Mouse (Mus musculus) macrophage (primary cell): ENCODE results near the gene Bcat2. TPM values are rescaled to one million over a fixed set of nuclear protein-coding genes. Genes with fewer than 3 reads are reported as not detected.

Experiments used
- H3K27ac ChIP-seq: fragments of 350-480 bp; formaldehyde crosslinking; 2 replicates; pipeline ENCODE4 v1.9.0; 2021
- H3K36me3 ChIP-seq: fragments of 350-480 bp; formaldehyde crosslinking; 2 replicates; pipeline ENCODE4 v1.9.0; 2021; ENCODE audit errors: inconsistent target
- H3K4me3 ChIP-seq: fragments of 350-480 bp; formaldehyde crosslinking; 2 replicates; pipeline ENCODE4 v1.9.0; 2021; ENCODE audit errors: inconsistent target
- H3K79me2 ChIP-seq: fragments of 350-480 bp; formaldehyde crosslinking; 2 replicates; pipeline ENCODE4 v1.9.0; 2021; ENCODE audit errors: inconsistent target
- WGBS: methylation state at CpG from one replicate; pipeline ENCODE4 v1.1.7; 2026; ENCODE audit warnings: inconsistent platforms; ENCODE audit not compliant: missing documents; 5-methylcytosine and 5-hydroxymethylcytosine counted together
- polyA plus RNA-seq: library from polyadenylated mRNA; stranded (reverse); fragments of 250-400 nt; gene quantifications from 3 replicates; pipeline ENCODE4 v1.2.4, GENCODE M21; 2018; ENCODE audit warnings: inconsistent platforms

Gene Bcat2
- polyA plus RNA-seq, 1 experiment from 2014 or later, result 31.4 TPM

DNA sequence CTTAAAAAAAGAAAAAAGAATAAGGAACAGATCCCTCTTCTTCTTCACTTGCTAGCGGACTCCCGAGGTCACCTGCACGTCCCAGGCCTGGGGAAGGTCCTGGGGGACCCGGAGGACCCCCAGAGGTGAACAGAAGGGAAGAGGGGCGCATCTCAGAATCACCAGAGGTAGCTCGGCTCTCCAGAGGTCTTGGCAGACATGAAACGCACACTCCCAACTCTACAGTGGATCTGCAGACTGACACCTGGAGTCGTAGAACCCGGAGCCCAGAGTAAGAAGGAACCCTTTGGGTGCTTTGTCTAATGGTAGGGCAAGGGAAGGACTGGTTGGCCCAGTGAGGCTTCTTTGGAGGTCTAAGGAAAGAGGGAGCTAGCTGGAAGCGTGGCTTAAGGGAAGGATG is 32.4 kb upstream of the Bcat2 start:
- Histone ChIP-seq H3K79me2 (no peaks in the 10 kb centered on the region), H3K27ac (peak overlapping the region; percentile 42), H3K36me3 (no peaks in the 10 kb centered on the region), H3K4me3 (peak overlapping the region; percentile 47)
- WGBS, result 89% methylated on average over 8 of the region's 10 CpGs

DNA sequence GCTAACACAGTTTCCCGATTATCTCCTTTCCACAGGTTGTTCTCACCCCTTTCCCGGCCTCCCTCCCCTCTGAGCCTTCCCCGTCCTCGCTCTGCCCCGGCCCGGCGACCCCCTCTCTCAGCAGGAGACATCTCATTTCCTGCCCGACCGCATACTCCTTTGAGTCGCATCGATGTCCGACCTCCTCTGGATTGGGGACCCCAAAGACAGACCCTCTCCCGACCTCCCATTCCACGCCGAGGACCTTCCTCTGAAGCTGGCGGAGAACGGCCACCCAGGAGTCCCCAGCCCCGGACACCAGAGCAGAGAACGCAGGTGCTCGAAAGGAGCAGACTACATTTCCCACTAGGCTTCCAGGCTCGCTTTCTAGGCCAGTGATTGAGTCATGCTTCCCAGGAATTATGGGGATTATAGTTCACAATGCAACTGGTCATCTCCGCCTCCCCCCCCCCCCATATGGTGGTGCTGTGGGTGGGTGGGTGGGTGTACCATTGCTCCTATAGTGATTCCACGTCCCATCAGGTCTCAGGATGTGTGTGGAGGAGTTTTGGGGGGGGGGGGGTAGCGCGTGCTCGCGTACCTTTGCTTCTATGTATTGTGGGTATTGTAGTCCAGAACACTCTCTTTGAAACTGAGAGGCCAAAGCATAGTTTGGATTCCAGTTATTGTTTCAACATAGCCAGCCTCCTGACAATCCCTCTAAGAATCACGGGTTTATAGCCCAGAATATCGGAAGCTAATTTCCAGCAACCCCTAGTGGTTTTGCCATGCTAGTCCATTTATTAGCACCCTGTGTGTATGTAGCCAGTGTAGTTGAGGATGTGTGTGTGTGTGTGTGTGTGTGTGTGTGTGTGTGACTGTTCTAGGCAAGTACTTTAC is 31.6 kb upstream of the Bcat2 start:
- H3K4me3 ChIP-seq, result peak overlapping the region; percentile 47
- no peaks in the 10 kb centered on the region for H3K36me3 ChIP-seq
- 6% methylated on average over 27 of the region's 29 CpGs for WGBS
- no peaks in the 10 kb centered on the region for H3K79me2 ChIP-seq
- H3K27ac ChIP-seq, result peak overlapping the region; percentile 42

DNA sequence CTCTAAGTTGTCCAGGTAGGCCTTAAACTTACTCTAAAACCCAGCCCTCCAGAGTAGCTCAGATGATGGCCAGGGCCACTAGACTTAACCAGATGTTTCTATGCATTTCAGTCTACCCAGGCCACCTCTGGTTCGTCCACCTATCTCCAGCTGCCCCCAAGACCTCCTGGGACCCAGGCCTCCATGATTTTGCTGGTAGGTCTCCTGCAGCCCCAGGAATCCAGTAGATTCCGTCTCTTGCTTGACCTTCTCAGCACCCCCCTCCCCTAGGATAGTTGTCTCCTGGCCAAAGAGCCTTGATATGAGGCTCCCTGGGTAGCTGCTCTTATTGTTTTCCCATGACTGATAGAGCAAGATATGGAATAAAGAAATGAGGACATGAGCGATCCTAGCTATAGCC is 30.9 kb upstream of the Bcat2 start:
- Histone ChIP-seq H3K79me2 (no peaks in the 10 kb centered on the region), H3K27ac (no peak overlapping the region), H3K36me3 (no peaks in the 10 kb centered on the region), H3K4me3 (no peak overlapping the region)
- WGBS, result 97% methylated on average over 3 of the region's 3 CpGs

DNA sequence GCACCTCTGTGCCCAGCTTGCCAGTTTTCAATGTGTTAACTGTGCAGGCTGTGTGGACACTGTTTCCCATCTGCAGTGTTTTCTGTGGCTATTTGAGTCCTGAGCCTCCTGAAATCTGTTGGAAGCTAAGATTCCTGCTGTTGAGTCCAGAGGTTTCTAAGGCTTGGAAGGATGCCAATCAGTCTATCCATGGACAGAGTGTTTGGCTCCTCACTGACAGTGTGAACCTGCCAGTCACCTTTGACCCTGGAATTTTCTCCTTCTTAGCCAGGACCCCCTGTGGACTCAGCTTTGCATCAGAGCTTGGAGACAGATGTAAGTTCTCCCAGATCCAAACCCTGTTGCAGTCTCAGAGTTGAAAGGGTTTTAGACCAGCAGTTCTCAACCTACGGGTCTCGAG is 29.7 kb upstream of the Bcat2 start:
- Histone ChIP-seq H3K27ac (no peak overlapping the region), H3K79me2 (no peaks in the 10 kb centered on the region), H3K4me3 (no peak overlapping the region), H3K36me3 (no peaks in the 10 kb centered on the region)
- 96% methylated on average over 2 of the region's 2 CpGs for WGBS

DNA sequence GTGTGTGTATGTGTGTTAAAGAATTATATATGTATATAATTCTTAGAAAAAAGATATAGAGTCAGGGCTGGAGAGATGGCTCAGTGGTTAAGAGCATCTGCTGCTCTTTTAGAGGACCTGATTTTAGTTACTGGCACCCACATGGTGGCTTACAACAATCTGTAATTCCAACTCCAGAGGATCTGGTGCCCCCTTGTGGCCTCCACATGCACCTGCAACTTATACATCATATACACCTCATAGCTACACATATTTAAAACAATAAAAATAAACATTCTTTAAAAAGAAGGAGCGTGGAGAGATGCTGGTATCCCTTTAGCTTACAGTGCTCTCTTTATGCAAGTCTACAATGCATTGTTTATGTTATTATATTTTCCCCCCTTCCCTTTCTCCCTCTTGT is 25.4 kb upstream of the Bcat2 start:
- H3K27ac ChIP-seq, result no peak overlapping the region
- WGBS, result 100% methylated on average over 1 of the region's 1 CpGs

DNA sequence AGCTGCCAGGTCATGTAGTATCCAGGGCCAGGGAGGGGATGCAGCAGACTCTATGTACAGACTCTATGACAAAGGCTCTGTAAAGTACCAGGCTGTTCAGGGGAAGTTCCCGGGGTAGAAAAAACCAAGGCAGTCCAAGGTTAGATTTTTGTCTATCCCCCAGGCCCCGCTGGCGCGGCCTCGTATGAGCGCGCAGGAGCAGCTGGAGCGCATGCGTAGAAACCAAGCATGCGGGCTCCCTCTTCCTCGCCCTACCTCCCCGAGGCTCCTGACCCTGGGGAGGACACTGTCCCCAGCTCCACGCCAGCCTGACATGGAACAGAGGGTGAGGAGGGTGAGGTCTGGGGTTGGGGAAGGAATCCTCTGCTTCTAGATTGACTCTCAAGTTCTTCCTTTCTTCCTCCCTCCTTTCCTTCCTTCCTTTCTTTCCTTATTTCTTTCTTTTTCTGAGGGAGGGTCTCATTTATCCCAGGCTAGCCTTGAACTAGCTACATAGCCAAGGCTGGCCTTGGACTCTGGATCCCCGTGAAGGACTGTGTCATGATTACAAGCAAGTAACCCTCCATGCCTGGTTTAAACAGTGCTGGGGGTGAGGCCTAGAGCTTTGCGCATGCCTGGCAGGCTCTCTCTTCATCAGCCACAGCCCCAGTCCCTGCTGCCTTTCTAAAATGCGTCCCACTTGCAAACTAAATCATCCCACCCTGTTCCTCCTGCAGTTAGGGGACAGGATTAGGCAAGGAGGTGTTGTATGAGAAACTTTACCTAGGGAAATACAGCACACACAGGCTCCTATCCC is 20.1 kb upstream of the Bcat2 start:
- 98% methylated on average over 10 of the region's 16 CpGs for WGBS
- H3K4me3 ChIP-seq, result no peak overlapping the region
- H3K79me2 ChIP-seq, result no peaks in the 10 kb centered on the region
- H3K27ac ChIP-seq, result no peak overlapping the region
- no peaks in the 10 kb centered on the region for H3K36me3 ChIP-seq

More for the DNA sequence above, 25.4 kb upstream of the Bcat2 start:
- Histone ChIP-seq H3K36me3 (no peaks in the 10 kb centered on the region), H3K4me3 (no peak overlapping the region), H3K79me2 (no peaks in the 10 kb centered on the region)

DNA sequence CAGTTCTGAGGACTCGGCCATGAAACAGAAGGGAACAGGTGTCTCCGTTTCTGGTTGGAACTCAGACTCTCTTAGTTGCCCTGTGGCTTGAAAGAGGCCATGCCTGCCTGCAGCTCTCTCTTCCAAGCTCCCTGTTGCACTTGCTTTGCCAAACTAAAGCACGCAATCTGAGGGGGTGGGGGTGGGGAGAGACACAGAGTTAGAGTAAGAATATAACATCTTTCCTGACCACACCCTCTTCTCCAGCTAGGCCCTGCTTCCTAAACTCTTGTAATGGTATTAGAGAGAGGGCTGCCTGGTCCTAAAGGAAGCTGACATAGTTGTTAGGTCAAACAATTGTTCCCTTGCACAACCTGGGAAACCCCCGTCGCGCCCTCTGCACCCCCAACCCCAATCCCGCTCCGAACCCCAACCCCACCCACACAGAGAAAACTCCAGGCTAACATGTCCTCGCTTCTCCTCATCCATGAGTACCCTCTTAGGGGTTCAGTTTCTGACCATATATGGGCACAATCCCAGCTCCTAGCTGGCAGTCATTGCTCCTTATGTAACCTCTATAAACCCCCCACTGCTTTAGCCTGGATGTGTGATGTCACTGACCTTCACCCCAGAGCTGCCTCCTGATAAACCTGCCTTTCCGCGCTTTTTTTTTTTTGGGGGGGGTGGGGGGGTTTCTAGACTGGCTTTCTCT is 19.0 kb upstream of the Bcat2 start:
- no peaks in the 10 kb centered on the region for H3K36me3 ChIP-seq
- WGBS, result 93% methylated on average over 11 of the region's 11 CpGs
- no peaks in the 10 kb centered on the region for H3K79me2 ChIP-seq
- H3K27ac ChIP-seq, result no peak overlapping the region
- no peak overlapping the region for H3K4me3 ChIP-seq

DNA sequence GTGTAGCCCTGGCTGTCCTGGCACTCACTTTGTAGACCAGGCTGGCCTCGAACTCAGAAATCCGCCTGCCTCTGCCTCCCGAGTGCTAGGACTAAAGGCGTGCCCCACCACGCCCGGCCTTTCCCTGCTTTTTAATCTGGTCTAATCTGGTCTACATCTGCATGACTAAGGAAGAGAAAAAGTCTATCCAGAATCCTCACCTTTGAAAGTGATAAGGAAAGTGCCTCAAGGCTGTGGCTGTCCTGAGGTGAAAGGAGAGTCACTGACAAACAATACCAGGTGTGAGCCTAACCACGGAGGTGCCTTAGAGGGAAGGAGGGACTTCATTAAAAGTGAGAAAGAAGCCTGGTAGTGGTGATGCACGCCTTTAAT is 18.5 kb upstream of the Bcat2 start:
- Histone ChIP-seq H3K27ac (no peak overlapping the region), H3K4me3 (no peak overlapping the region), H3K36me3 (no peaks in the 10 kb centered on the region), H3K79me2 (no peaks in the 10 kb centered on the region)
- WGBS, result 93% methylated on average over 8 of the region's 8 CpGs

DNA sequence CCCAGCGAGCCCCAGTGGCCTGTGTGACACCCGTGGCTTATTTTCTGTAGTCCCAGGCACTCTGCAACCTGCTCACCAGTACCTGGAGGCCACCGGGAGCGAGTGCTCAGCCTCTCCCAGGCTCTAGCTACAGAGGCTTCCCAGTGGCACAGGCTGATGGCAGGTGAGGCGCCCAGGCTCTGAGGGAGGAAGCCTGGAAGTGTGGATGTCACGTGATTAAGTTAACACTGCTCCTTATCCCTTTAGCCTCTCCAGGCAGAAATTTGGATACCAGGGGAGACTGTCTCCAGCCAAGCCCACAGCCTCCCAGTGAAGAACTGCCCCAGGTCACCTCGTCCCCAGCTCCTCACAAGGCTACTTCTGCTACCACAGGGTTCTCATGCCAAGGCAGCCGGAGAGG is 16.4 kb upstream of the Bcat2 start:
- Histone ChIP-seq H3K4me3 (no peak overlapping the region), H3K79me2 (no peaks in the 10 kb centered on the region), H3K27ac (no peak overlapping the region), H3K36me3 (no peaks in the 10 kb centered on the region)
- WGBS, result 91% methylated on average over 8 of the region's 8 CpGs

DNA sequence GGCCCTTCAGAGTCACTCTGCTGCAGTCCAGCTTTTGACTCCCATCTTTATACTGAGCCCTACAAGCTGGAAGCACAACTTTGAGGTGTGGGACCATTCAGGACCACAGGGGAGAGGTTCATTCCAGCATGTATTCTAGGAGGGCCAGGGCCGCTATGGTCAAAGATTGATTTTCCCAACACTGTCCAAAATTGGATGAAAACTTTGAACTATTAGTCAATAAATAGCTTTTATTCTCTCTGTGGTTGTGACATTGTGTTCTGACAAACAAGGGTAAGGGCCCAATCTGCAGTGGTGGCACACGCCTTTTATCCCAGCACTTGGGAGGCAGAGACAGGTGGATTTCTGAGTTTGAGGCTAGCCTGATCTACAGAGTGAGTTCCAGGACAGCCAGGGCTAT is 16.0 kb upstream of the Bcat2 start:
- Histone ChIP-seq H3K79me2 (no peaks in the 10 kb centered on the region), H3K36me3 (no peaks in the 10 kb centered on the region), H3K4me3 (no peak overlapping the region), H3K27ac (no peak overlapping the region)
- 93% methylated on average over 2 of the region's 2 CpGs for WGBS

DNA sequence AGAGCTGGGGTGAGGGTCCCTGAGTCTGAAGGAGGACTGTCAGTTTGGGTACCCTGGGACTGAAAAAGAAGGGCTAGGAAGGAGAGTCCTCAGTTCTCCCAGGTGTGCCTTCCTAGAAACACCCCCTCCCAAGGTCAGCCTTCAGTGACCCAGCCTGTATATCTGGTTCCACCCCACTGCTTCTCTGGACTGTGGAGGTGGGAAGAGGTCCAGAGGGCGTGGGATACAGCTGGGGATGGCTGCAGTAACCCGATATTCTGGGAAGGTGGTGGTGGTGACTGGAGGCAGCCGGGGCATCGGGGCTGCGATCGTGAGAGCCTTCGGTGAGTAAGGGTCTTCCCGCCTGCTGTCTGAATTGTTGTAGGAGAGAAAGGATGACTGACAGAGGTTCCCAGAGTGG is 15.2 kb upstream of the Bcat2 start, which contains the start of gene Hsd17b14:
Hsd17b14 (plus strand) TSS at position 150 of the 400 bp plus-strand sequence.
- H3K36me3 ChIP-seq, result no peaks in the 10 kb centered on the region
- H3K4me3 ChIP-seq, result no peak within 1 kb of the TSS
- no peaks in the 10 kb centered on the region for H3K79me2 ChIP-seq
- no peak within 1 kb of the TSS for H3K27ac ChIP-seq
- WGBS, result 88% methylated on average over 8 of the region's 8 CpGs

DNA sequence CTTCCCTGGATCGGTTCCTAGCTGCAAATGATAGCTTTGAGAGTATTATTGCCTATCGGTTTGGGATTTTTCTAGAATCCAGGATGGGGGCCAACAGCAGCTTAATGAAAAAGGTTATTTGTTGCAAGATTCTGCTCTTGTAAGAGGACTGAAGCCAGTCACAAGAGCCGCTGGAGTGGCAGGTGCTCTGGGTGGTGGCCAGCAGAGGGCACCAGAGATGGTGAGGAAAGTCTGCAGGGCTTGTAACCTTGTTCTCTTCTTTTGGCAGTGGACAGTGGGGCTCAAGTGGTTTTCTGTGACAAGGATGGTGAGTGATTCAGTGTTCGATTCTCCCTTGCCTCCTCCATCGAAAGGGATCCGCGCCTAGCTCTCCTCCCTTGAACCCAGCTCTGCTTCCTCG is 14.2 kb upstream of the Bcat2 start:
- WGBS, result 33% methylated on average over 8 of the region's 8 CpGs
- Histone ChIP-seq H3K79me2 (no peaks in the 10 kb centered on the region), H3K36me3 (no peaks in the 10 kb centered on the region), H3K27ac (no peak overlapping the region), H3K4me3 (no peak overlapping the region)

DNA sequence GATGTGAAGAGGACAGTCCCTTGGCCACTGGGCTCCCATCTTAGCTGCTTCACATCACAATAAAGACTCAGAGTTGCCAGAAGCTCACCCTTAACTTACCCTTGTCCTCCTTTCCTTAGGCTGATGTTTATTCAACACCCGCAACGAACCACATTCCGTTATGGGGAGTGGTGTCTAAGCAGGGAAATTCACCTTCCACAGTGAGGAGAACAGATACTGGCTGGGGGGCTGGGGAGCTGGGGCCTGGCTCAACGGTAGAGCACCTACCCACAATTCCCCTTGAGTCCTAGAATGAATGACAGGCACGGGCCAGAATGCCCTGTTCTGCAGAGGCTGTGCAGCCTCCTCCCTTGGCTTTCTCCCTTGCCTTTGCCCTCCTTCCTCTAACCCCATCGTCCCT is 11.0 kb upstream of the Bcat2 start:
- Histone ChIP-seq H3K4me3 (no peak overlapping the region), H3K79me2 (no peaks in the 10 kb centered on the region), H3K36me3 (no peaks in the 10 kb centered on the region), H3K27ac (no peak overlapping the region)
- 51% methylated on average over 6 of the region's 6 CpGs for WGBS

DNA sequence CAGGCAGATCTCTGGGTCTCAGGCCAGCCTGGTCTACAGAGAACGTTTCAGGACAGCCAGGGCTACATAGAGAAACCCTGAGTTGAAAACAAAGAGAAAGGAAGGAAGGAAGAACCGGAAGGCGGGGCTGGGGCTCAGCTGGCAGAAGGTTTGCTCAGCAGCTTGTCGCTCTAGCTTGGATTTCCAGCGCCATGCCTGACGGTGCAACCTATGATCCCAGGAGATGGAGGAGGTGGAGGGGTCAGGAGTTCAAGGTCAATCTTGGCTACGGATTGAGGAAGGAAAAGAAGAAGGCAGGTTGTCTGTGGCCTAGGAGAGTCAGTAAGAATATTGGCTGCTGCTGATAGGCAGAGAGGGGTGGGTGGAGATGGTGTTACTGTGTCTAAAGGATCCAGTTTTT is 9.7 kb upstream of the Bcat2 start:
- H3K36me3 ChIP-seq, result no peaks in the 10 kb centered on the region
- H3K79me2 ChIP-seq, result no peaks in the 10 kb centered on the region
- no peak overlapping the region for H3K27ac ChIP-seq
- 67% methylated on average over 7 of the region's 7 CpGs for WGBS
- H3K4me3 ChIP-seq, result no peak overlapping the region
